Mouse (Mus musculus): ENCODE measurements around the gene Ccdc177.

GRCm38 (mm10) chr12:80785597-80785996, 25.1 kb upstream of the Ccdc177 start:
- no peak for TF ChIP-seq NRF1 (IDR thresholded peaks at IDR 0.05; ENCODE audit: low read depth, low read length)
- no peak for TF ChIP-seq POLR2AphosphoS2 (IDR thresholded peaks at IDR 0.05; ENCODE audit: low read depth, low read length)
- no peak for TF ChIP-seq MYC (IDR thresholded peaks at IDR 0.05; ENCODE audit: low read depth, low read length)

Data from CH12.LX (cell line).